Mouse (Mus musculus): Measurements from ENCODE around the gene Tuba1a.
"Not testable (repeated sequence)": the region's sequence is repeated elsewhere in the genome, so short reads cannot be mapped to it uniquely, and the experiment has no call there.

Gene Tuba1a

GRCm38 (mm10) chr15:98923031-98923537 is 30.4 kb downstream of the Tuba1a start:
- no peak for DNase-seq (ENCODE audit: low read depth)

- DNase-seq (ENCODE audit: low read depth) = no peak
Observed at GRCm38 (mm10) chr15:98922581-98922980, 30.9 kb downstream of the Tuba1a start.

GRCm38 (mm10) chr15:98921510-98921909 is 32.0 kb downstream of the Tuba1a start:
- no peak for DNase-seq (ENCODE audit: low read depth)

- not testable (repeated sequence) for DNase-seq (ENCODE audit: low read depth)
Observed at GRCm38 (mm10) chr15:98918499-98918895, 35.0 kb downstream of the Tuba1a start.

GRCm38 (mm10) chr15:98917538-98918498 is 35.7 kb downstream of the Tuba1a start, which contains the start of gene Lmbr1l:
Gene Lmbr1l, minus strand, starts transcription at chr15:98918231.
- DNase-seq (ENCODE audit: low read depth) = peak; percentile 98

GRCm38 (mm10) chr15:98917091-98917490 is 36.4 kb downstream of the Tuba1a start:
- no peak for DNase-seq (ENCODE audit: low read depth)

GRCm38 (mm10) chr15:98916016-98916415 is 37.5 kb downstream of the Tuba1a start:
- no peak for DNase-seq (ENCODE audit: low read depth)

- no peak for DNase-seq (ENCODE audit: low read depth)
Observed at GRCm38 (mm10) chr15:98914903-98915302, 38.6 kb downstream of the Tuba1a start.

- DNase-seq (ENCODE audit: low read depth) = no peak
Observed at GRCm38 (mm10) chr15:98904692-98905091, 48.8 kb downstream of the Tuba1a start.

- DNase-seq (ENCODE audit: low read depth) = no peak
Observed at GRCm38 (mm10) chr15:98902600-98902999, 50.9 kb downstream of the Tuba1a start.

- DNase-seq (ENCODE audit: low read depth) = no peak
Observed at GRCm38 (mm10) chr15:98901530-98901929, 52.0 kb downstream of the Tuba1a start.
